Mouse (Mus musculus): ENCODE results near the gene Slc35b4.

DNA sequence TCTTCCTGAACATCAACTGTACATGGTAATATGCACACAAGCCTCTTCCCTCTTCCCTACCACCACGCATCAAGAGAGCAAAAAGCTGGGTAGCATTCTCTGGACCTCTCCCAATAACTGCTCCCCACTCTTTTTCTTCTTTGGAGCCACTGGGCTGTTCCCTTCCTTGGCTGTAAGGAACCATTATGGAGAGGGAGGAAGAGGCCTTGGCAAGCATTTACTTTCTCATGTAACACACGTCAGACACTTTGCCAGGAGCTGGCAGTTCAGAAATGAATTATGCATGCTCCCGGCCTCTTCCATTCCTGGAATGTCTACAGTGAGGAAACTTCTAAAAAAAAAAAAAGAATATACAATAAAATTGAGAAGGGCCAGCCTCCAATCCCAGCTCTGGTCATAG lies 22.7 kb downstream of the Slc35b4 start:
- TF ChIP-seq CTCF (IDR thresholded peaks at IDR 0.05; ENCODE audit: low read depth) (no peak), EP300 (IDR thresholded peaks at IDR 0.05; ENCODE audit: low read depth) (no peak)

All from liver, embryonic 14.5 days (tissue).